Mouse (Mus musculus): ENCODE measurements around the gene Fam118b. TPM values are rescaled to one million over a fixed set of nuclear protein-coding genes. Genes with fewer than 3 reads are reported as not detected.

Gene Fam118b
- total RNA-seq (2022) = 10 to 100 TPM; 13.6 to 17.4 (median 14.5) TPM

DNA sequence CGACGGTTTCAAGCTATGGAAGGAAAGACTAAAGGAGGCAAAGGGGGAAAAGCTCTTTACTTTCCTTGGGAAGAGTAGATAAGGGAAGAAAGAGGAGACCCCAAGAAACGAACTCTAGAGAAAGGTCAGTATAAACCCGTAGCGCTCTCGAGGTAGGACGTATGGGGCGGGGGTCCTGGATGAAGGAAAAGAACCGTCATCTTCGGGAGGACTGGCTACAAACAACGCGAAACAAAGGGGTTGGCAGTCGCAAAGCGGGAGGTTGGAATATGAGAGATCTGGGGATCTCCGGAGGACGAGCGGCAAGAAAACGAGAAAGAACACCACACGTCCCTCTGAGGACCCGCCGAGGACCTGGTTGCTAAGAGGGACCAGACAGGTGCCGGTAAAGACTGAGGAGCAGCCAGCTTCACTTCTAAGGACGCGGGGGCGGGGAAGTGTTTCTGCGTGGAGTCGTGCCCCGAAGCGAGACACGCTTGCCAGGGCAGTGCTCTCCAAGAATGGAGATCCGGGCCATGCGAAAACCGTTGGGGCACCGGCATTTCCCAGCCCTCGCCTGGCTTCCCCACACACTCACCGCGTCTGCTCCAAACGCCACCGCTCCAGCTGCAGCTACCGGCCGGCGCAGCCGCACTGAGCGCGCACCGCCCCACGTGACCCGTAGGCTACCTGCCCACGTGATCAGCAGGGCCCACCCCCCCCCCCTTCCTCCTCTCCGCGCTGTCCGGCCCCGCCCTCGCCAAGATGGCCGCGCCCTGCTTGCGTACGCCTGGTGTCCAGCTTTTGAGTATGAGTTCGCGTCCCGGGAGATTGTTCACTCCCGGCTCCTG, at the start of gene Fam118b, which contains the start of gene Rpusd4:
Gene Fam118b, minus strand, starts transcription at position 660 of the 830 bp plus-strand sequence.
Gene Rpusd4, plus strand, starts transcription at position 720 of the 830 bp plus-strand sequence.
- peak; percentile 86 for DNase-seq (ENCODE audit: low spot score)

DNA sequence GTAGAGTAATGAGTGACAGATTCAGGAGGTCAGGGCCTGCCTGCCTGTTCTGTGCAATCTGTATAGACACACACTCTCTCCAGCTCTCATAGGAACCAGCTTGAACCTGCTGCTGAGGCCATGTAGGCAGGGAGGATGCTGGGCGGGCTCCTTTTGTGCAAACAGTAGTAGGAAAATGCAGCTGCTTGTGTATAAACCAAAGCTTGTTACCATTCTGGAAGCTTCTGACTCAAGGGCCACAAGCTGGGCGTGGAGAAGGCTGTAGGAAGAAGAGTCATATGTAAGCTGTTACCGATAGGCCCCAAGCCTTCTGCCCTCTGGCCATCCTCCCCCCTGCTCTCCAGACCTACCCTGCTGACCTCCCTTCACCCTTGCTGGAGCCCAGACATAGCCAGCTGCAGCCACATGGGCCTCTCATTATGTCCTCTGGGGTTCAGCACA, 49.2 kb upstream of the Fam118b start:
- DNase-seq (ENCODE audit: low spot score) = no peak

DNA sequence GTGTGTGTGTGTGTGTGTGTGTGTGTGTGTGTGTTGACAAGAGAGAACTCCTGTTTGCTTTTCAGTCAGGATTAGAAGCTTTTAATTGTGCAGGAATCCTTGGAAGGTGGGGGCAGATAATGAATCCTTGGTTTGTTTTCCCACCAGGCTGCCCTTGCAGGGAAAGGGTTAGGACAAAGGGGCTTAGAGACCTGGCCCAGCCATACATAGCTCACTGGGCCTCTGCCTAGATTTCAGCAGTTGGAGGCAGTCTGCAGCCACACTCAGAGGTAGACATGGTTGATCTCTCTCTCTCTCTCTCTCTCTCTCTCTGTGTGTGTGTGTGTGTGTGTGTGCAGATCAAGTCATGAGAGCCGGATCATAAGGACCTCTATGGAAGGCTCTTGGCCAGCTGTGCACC, 46.6 kb upstream of the Fam118b start:
- no peak for DNase-seq (ENCODE audit: low spot score)

DNA sequence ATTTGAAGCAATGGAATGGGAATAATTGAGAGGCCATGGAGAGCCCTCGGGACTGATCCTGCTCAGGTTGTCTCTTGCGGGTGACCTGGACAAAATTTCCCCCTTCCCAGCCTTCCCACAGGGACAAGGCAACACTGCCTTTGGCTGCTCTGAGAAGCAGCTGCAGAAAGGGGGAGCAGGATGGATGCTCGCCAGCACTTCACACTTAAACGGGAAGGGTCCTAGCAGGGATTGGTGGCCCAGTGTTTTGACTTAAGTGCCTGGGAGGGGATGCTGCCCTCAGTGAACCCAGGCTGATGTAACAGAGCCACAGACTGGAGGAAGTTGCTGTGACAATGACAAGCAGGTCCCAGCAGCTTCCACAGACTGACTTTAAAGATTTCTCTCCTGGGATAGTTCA, 46.0 kb upstream of the Fam118b start:
- no peak for DNase-seq (ENCODE audit: low spot score)

DNA sequence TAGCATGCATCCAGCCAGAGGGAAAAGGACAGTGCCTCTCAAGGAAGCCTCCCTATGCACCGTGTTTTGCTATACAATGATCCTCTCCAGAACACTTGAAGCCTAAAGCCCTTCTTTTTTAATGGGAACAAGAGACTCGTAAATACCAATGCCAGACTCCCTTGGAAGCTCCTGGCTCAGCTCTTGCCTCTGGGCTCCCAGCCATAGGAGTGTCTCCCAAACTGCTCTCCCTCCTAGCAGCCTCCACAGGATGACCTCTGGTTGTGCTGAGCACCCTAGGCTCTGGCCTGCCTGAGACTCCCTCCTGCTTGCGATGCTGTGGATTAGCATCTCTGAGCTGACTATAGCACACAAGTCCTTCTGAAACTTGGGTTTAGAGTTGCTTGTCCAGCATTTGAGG, 44.9 kb upstream of the Fam118b start:
- DNase-seq (ENCODE audit: low spot score) = peak; percentile 61

DNA sequence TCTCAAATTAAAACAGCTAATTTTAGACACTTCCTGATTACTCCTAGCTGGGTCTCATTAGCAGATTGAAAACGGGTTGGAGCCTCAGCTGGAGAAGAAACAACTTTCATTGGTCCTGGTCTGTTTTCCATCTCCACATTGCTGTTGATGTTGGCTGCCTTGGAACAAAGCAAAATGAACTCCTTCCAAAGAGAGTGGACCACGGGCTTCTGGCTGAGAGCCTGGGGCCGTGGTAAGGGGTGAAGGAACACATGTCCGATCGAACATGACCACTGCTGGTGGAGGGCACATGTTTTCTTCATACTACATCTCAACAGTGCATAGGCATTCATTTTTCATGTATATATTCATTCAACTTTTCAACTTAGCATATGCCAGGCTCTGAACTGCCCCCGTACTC, 42.8 kb upstream of the Fam118b start:
- DNase-seq (ENCODE audit: low spot score) = no peak

- no peak for DNase-seq (ENCODE audit: low spot score)
Observed at GRCm38 (mm10) chr9:35307461-35307860, 39.9 kb upstream of the Fam118b start.

- no peak for DNase-seq (ENCODE audit: low spot score)
Observed at GRCm38 (mm10) chr9:35302172-35302571, 34.6 kb upstream of the Fam118b start.

DNA sequence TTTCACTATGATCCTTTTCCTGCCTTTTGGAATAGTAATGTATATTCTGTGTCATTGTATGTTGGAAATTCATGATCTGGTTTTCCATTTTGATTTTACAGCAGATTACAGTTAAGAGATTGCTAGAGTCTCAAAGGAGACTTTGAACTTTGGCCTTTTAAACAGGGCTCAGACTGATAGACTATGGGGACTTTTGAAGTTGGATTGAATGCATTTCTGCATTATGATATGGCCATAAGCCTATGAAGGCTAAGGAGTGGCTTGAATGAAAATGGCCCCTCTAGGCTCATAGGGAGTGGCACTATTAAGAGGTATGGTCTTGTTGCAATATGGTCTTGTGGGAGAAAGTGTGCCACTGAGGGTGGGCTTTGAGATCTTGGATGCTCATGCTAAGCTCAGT, 30.2 kb upstream of the Fam118b start:
- no peak for DNase-seq (ENCODE audit: low spot score)

GRCm38 (mm10) chr9:35293465-35293864, 25.9 kb upstream of the Fam118b start:
- DNase-seq (ENCODE audit: low spot score) = peak; percentile 72

- peak; percentile 45 for DNase-seq (ENCODE audit: low spot score)
Observed at GRCm38 (mm10) chr9:35290916-35291315, 23.3 kb upstream of the Fam118b start.

- no peak for DNase-seq (ENCODE audit: low spot score)
Observed at GRCm38 (mm10) chr9:35290417-35290816, 22.8 kb upstream of the Fam118b start.

GRCm38 (mm10) chr9:35289992-35290391, 22.4 kb upstream of the Fam118b start:
- DNase-seq (ENCODE audit: low spot score) = no peak

DNA sequence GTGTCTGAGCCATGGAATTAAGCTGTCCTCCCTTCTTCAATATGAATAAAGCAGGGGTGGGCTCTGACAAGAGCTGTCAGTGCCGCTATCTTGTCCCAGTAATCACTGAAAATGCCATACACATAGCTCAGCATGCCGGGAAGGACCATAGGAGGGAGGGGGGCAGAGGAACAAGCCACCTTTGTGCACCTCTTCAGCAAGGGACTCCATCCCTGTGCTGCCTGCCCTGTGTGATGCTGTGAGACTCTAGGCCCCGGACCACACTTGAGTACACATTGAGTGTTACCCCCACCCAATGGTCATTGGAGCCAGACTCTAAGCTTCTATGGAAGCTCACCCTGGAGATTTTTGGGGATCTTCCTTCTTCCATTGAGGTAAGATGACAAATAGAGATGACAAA, 18.7 kb upstream of the Fam118b start:
- no peak for DNase-seq (ENCODE audit: low spot score)

DNA sequence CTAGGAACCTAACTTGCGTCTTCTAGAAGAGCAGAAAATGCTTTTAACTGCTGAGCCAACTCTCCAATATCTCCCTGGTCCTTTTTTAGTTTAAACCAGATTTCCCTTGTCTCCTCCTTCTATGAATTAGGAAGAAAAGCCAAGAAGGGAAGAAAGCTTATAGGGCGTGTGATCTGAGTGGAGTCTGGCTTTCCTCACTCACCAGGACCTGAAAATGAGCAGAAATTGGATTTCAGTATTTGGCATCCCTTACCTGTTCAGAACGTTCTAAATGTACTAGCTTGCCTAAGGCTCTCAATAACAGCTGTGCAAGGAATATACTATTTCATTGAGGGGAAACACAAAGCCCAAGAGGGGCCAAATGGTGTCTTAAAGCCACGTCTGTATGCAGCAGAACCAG, 16.7 kb upstream of the Fam118b start:
- DNase-seq (ENCODE audit: low spot score) = no peak

- no peak for DNase-seq (ENCODE audit: low spot score)
Observed at GRCm38 (mm10) chr9:35283415-35284069, 15.9 kb upstream of the Fam118b start.

DNA sequence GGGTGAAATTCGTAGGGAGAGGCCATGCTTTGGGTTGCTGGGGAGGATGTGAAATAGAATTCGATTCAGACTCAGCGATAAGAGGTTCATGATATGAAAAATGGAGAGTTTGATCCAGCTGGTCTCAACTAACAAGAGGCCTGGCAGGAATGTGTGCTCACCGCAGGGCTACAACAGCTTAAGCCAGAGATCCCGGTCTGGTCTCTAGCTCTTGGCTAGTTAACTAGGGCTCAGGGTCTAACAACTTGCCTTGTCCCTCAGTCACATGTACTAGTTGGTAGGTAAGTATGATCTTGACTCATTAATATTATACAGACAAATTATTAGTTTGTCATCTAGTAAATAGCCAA, 15.2 kb upstream of the Fam118b start:
- no peak for DNase-seq (ENCODE audit: low spot score)

DNA sequence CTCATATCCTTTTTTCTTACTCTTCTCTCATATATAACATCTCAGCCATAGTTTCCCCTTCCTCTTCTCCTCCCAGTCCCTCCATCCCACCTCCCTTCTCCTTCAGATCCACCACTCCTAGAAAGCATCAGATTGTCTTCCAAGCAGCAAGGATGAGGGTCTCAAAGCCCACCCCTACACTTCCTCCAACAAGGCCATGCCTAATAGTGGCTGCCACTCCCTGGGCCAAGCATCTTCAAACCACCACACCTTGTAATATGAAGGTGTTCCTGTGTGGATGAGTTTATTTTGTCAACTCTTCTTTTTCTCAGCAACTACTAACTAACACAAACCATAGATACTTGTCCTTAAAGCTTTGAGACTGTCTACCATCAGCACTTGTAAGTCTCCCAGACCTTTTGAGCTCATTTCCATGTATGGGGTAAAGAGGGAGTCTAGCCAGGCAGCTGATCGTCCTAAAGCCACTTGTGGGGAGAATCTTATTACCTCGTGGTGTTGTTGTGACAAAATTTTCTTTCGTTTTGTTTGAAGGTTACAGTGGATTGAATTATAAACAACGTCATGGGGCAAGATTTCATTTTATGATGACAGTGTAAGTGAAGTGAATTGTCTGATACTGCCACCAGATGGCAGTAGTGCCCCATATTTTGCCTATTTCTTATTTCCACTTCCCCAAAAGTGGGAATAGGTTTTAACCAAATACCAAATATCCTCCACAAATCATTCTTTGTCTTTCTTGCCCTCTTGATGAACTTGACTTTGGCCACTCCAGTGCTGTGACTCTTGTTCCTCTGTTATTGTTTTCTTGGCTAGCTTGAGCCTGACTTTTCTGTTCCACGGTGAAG, 14.6 kb upstream of the Fam118b start:
- DNase-seq (ENCODE audit: low spot score) = peak; percentile 69

DNA sequence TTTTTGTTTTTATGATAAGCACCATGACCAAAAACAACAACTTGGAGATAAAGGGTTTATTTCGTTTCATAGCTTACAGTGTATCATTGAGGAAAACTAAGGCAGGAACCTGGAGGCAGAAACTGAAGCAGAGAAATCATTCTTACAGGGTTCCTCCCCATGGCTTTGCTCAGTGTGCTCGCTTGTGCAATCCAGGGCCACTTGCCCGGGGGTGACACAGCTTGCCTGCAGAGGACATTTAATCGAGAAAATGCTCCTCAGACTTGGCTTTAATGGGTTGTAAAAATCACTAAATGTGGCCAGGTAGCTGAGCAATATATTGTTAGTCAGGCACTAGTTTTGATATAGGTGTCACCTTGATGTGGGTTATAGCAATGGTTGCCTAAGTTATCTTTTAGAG, 10.8 kb upstream of the Fam118b start:
- no peak for DNase-seq (ENCODE audit: low spot score)

- DNase-seq (ENCODE audit: low spot score) = no peak
Observed at GRCm38 (mm10) chr9:35277855-35278365, 10.3 kb upstream of the Fam118b start.

DNA sequence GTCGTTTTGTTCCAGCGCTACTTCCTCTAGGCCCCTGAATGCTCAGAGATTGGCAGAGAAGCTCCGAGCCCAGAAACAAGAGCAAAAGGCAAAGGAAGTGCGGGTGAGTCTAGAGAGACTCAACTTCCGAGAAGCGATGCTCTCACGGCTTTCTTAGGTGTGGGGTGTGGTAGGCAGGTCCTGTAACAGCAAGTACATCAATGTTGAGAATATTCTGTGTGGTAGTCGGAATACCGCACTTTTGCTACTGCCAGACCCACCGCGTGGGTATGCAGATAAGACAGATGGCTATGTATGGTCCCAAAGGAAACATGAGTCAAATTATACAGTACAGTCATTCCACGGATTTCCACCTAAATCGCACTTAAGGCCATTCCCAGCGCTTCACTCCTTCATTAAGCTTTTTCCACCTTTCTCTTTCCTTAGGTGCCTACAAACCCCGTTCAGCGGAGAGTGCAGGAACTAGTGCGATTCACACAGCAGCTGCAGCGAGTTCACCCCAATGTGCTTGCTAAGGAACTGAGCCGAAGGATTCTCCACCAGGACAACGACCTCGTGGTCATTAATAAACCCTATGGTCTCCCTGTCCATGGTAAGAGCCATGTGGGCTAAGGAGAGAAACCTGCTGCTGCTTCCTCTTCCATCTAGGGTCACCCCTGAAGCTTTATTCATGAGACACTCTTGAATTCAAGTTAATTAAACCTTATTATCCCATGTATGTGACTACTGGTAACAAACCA, 541 bp upstream of the Fam118b start:
- DNase-seq (ENCODE audit: low spot score) = no peak
